Mouse (Mus musculus): ENCODE data around the gene Poc5. TPM values are rescaled to one million over a fixed set of nuclear protein-coding genes. Genes with fewer than 3 reads are reported as not detected.

Gene Poc5
- total RNA-seq, 2 experiments from 2014 or later = 30.7 to 35.1 TPM

DNA sequence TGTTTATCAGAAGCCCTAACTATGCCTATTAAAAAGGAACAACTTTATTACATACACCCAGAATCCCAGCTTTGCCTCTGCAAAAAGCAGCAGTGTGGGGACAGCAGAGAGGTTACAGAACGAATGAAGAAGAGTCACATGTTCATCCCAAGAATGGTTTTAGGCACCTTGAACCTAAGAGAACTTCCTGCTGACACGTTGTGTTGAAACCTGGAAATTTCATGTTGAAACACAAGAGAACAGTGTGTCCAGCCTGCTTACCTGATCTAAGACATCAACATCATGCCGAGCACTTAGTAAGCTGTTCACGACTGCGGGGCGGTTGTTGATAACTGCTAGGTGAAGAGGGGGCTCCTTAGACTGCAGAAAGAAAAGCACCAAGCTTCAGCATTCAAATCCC, 44.9 kb downstream of the Poc5 start:
- no peak for DNase-seq (ENCODE audit: extremely low spot score in 1 of 2, low spot score in 2 of 2)
- TF ChIP-seq CTCF (IDR thresholded peaks at IDR 0.05) = no peak
- intact Hi-C loops (cut with DNase I) = no loop called here
- Histone ChIP-seq H3K4me3 (no peak overlapping the region), H3K27ac (no peak overlapping the region)

DNA sequence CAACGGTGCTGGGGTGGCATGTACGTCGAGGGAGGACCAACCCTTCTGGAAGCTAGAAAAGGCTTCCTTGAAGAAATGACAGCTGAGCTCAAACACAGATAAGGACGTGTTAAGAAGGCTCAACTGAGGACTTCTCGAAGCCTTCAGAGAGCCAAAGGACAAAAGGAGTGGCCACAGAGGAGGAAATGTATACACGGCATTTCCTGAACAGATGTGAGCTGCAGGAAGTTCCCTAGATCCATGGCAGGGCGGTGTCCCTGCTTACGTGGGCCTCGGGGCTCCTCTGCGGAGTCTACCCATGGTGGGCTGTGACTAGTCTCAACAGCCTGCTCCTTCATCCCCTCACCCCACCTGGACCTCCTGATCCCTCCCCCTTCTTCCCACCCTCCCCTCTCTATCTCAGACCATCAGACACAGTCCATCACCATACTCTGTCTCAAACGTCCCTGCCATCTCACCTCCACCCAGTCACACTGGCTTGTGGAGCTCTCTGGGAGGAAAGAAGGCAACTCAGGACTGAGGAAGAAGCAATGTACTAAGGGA, 45.6 kb downstream of the Poc5 start:
- no peak for TF ChIP-seq CTCF (IDR thresholded peaks at IDR 0.05)
- intact Hi-C loops (cut with DNase I) = no loop called here

DNA sequence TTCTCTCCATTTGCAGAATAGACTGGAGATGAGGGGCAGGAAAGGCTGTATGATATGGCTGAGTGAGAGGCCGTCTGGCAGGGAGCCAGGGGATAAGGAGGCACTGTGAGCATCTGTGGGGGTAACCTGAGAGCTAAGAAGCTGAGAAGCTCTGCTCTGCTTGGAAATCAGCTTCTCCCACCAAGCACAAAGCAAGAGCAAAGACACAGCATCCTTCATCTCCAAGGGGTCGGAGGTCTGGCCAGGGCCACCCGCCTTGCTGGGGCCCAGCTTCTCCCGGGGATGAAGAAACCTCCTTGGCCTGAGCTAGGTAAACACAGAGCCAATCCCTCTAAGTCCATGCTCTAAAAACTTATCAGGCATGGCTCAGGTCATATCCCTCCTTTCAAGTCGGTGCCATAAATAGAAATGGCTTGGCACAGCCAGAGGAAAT, 46.8 kb downstream of the Poc5 start:
- TF ChIP-seq CTCF (IDR thresholded peaks at IDR 0.05) = no peak
- no peak overlapping the region for H3K27ac ChIP-seq
- no peak for DNase-seq (ENCODE audit: extremely low spot score in 1 of 2, low spot score in 2 of 2)
- no peak overlapping the region for H3K4me3 ChIP-seq
- intact Hi-C loops (cut with DNase I) = no loop called here

More for the DNA sequence above, 45.6 kb downstream of the Poc5 start:
- Histone ChIP-seq H3K27ac (no peak overlapping the region), H3K4me3 (no peak overlapping the region)
- no peak for DNase-seq (ENCODE audit: extremely low spot score in 1 of 2, low spot score in 2 of 2)

DNA sequence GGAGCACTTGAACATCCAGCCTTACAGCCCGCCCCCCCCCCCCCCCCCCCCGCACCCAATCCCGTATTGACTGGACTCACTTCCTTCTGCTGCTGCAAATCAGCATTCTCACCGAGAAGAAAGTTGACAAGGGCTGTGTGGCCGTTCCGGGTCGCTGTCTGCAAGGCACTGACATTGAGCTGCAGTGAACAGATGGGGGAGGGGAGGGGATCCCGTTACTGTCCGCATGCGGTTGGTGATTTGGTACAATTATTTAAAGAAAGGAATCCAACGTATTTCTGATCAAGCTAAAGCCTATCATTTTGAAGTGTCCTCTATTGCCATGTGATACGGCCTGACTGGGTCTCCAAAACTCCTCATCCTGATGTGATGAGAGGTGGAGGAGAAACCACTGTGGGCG, 47.7 kb downstream of the Poc5 start:
- intact Hi-C loops (cut with DNase I) = no loop called here
- Histone ChIP-seq H3K27ac (no peak overlapping the region), H3K4me3 (no peak overlapping the region)
- no peak for DNase-seq (ENCODE audit: extremely low spot score in 1 of 2, low spot score in 2 of 2)
- TF ChIP-seq CTCF (IDR thresholded peaks at IDR 0.05) = no peak

DNA sequence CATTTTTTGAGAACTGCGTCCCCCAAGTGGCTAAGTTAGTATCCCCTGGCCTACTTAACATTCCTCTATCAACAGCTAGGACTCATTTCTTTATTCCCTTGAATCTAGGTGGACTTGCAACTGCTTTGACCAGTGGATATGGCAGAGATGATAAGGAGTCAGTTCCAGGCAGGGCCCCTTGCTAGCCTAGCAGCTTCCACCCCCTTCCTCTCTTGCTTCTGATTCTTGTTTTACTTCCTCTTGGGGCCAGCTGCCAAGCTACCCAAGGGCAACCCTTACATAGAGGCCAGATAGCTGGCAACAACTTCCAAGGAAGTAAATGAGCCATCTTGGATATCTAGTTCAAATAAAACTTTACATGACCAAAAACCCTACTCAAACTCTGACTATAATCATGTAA, 48.8 kb downstream of the Poc5 start:
- Histone ChIP-seq H3K27ac (no peak overlapping the region), H3K4me3 (no peak overlapping the region)
- intact Hi-C loops (cut with DNase I) = no loop called here
- no peak for TF ChIP-seq CTCF (IDR thresholded peaks at IDR 0.05)
- no peak for DNase-seq (ENCODE audit: extremely low spot score in 1 of 2, low spot score in 2 of 2)

DNA sequence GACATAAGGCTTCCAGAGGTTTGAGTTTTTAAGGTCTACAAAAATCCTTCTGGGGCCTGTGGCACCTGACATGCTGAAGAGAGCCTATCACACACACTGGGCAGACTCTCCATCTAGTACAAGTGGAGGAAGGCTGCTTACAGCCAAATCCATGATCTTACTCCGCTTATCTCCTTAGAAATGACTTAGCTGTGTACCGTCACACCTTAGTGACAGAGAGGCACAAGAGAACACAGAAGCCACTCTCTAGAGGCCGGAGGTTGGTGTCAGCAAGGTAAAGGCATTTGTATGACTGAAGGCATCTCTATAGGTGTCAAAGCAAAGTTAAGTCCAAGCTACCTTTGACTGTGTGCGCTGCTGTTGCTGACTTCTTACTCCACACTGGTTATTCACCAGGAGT, 52.3 kb downstream of the Poc5 start:
- Histone ChIP-seq H3K4me3 (no peak overlapping the region), H3K27ac (no peak overlapping the region)
- intact Hi-C loops (cut with DNase I) = no loop called here
- TF ChIP-seq CTCF (IDR thresholded peaks at IDR 0.05) = no peak
- no peak for DNase-seq (ENCODE audit: extremely low spot score in 1 of 2, low spot score in 2 of 2)

DNA sequence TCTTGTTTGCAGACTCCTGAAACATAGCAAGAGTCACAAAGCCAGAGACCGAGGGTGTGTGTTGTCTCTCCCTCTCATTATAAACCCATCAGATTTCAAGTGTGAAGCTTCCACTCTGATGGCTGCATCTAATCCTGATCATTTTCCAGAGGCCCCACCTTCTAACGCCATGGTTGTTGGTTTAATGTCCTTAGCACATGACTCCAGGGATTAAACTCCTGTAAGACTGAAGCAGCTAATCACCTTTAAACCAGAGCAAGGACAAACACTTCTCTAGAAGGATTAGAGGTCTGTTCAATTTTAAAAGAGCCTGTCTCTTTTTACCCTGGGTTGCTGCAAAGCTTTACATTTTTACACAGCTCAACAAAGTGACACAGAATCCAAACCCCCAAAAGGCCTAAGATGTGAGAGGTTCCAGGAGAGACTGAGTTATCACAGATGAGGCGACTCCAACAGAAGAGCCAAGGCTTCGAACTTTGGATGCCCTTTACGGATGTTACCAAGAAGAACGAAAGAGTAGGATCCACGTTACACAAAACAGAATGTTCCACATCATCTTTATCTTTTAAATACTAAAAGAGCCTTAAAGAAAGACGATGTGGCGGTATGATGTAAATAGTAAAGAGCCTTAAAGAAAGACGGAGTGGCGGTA, 62.2 kb downstream of the Poc5 start:
- Histone ChIP-seq H3K27ac (no peak overlapping the region), H3K4me3 (no peak overlapping the region)
- intact Hi-C loops (cut with DNase I) = no loop called here
- DNase-seq (ENCODE audit: extremely low spot score in 1 of 2, low spot score in 2 of 2) = no peak
- no peak for TF ChIP-seq CTCF (IDR thresholded peaks at IDR 0.05)

DNA sequence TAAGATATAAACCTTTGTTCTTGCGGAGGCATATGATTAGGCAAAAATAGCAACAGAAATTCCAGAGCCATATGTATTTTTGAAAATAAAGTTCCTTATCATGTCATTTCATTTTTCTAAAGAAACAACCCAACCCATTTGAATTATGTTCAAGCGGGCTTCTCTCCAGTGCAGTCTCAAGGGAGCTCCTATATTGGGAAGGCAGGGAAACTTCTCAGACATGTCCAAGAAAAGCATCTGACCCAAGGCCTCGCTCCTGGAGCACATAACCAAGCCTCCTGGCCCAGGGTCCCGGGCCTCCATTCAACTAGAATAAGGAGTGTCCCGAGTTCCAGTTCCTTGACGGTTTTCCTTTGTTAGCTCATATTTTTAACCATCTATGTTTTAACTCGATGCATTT, 62.8 kb downstream of the Poc5 start:
- Histone ChIP-seq H3K4me3 (no peak overlapping the region), H3K27ac (no peak overlapping the region)
- intact Hi-C loops (cut with DNase I) = no loop called here
- TF ChIP-seq CTCF (IDR thresholded peaks at IDR 0.05) = no peak
- no peak for DNase-seq (ENCODE audit: extremely low spot score in 1 of 2, low spot score in 2 of 2)

- DNase-seq (ENCODE audit: extremely low spot score in 1 of 2, low spot score in 2 of 2) = no peak
- TF ChIP-seq CTCF (IDR thresholded peaks at IDR 0.05) = no peak
- Histone ChIP-seq H3K4me3 (no peak overlapping the region), H3K27ac (no peak overlapping the region; the same call in 1 of the 2 replicates)
- intact Hi-C loops (cut with DNase I) = no loop called here
Measured at GRCm38 (mm10) chr13:96451386-96452140, 63.5 kb downstream of the Poc5 start.

DNA sequence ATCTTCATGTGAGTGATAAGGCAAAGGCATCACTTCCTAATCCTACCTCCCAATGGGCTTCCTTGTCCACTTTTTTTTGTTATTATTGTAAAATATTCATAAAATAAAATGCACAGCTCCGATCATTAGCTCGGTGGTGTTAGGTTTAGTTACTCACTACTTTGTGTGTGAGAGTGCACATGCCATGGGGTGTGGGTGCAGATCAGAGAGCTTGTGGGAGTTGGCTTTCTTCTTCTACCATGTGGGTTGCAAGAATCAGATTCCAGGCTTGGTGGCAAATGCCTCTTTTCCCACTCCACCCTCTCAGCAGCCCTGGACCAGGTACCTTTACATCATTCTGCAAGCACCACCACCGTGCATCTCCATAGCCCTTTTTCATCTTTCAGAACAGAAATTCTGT, 64.5 kb downstream of the Poc5 start:
- no peak overlapping the region for H3K4me3 ChIP-seq
- no peak for TF ChIP-seq CTCF (IDR thresholded peaks at IDR 0.05)
- no peak for DNase-seq (ENCODE audit: extremely low spot score in 1 of 2, low spot score in 2 of 2)
- intact Hi-C loops (cut with DNase I) = no loop called here
- no peak overlapping the region for H3K27ac ChIP-seq

DNA sequence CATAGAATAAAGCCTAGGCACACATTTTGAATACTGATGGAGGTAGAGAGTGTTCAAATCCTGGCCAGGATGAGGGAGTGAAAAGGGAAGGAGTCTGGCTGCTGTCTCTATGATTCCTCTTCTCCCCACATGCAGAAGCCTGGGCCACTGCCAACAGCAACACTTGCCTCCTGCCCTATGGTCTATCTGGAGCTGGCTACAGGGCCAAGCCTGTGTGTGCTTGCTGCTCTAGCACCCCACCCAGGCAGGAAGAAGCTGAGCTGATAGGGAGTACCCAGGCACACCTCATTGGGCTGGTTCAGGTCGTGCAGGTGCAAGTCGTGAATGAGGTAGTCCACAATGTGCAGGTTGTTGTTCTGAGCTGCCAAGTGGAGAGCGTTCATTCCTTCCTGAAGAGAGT, 66.2 kb downstream of the Poc5 start:
- H3K4me3 ChIP-seq = no peak overlapping the region

DNA sequence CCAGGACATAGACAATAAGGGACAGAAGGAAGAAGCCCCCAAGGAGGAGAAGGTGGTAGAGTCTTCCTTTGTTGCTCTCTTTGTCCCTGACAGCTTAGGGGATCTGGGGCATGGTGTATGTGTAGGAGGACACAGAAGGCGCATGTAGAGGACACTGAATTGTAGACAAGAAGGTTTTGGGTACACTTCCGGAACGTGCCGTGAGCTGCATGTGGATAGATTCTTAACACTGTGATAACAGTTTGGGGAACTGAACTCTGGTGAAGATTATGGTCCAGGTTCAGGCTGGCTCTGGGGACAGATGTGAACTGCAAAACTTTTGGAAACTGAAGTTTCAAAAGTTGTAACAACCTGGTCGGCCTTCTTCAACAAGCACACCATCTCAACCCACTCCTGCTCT, 69.5 kb downstream of the Poc5 start:
- no peak overlapping the region for H3K27ac ChIP-seq
- TF ChIP-seq CTCF (IDR thresholded peaks at IDR 0.05) = no peak
- H3K4me3 ChIP-seq = no peak overlapping the region
- no peak for DNase-seq (ENCODE audit: extremely low spot score in 1 of 2, low spot score in 2 of 2)
- intact Hi-C loops (cut with DNase I) = no loop called here

More for the DNA sequence above, 66.2 kb downstream of the Poc5 start:
- no peak overlapping the region for H3K27ac ChIP-seq
- no peak for DNase-seq (ENCODE audit: extremely low spot score in 1 of 2, low spot score in 2 of 2)
- intact Hi-C loops (cut with DNase I) = no loop called here
- TF ChIP-seq CTCF (IDR thresholded peaks at IDR 0.05) = no peak

Measured in left cerebral cortex, adult 2 months (tissue).